Mouse (Mus musculus) bone marrow, adult 2 months (tissue): ENCODE data around the gene Mark4. TPM values are rescaled to one million over a fixed set of nuclear protein-coding genes. Genes with fewer than 3 reads are reported as not detected.

Experiments
- H3K27ac ChIP-seq: fragments of 200-500 bp; 2 replicates; pipeline ENCODE4 v1.5.1; 2012; ENCODE audit warnings: low read depth, mild to moderate bottlenecking, control low read depth, inconsistent platforms, low read length; ENCODE audit not compliant: control insufficient read depth, poor library complexity, insufficient read depth
- H3K4me1 ChIP-seq: fragments of 200-500 bp; 2 replicates; pipeline ENCODE4 v1.6.1; 2011; ENCODE audit warnings: low read length; ENCODE audit not compliant: control insufficient read depth, insufficient read depth
- H3K4me3 ChIP-seq: fragments of 200-500 bp; replicated peaks from 2 replicates; pipeline ENCODE3; 2011; ENCODE audit warnings: mild to moderate bottlenecking, low read depth, low read length, control low read depth; ENCODE audit not compliant: control insufficient read depth
- CTCF ChIP-seq: fragments of 200-500 bp; IDR thresholded peaks from 2 replicates; pipeline ENCODE4 v1.5.1; 2011; ENCODE audit warnings: low read length, control low read depth; ENCODE audit not compliant: control insufficient read depth, insufficient read depth
- POLR2A ChIP-seq: fragments of 200-500 bp; IDR thresholded peaks from 2 replicates; pipeline ENCODE4 v1.6.1; 2011; ENCODE audit warnings: low read depth, mild to moderate bottlenecking, control low read depth, low read length, borderline replicate concordance; ENCODE audit not compliant: control insufficient read depth
- WGBS: fragments of 180-500 bp; shearing (Covaris S2); methylation state at CpG from one replicate; pipeline ENCODE4 v1.1.7; 2018; 5-methylcytosine and 5-hydroxymethylcytosine counted together
- polyA plus RNA-seq: library from polyadenylated mRNA; stranded (reverse); fragments of >200 nt; gene quantifications from 2 replicates; pipeline ENCODE4 v1.2.4, GENCODE M21; 2011; ENCODE audit warnings: low replicate concordance; ENCODE audit not compliant: missing spikeins, insufficient read depth, insufficient read length

Gene Mark4
- polyA plus RNA-seq: 10.1 and 14.6 TPM in 2 replicates

- TF ChIP-seq POLR2A (peak; percentile 37; the same call in 1 of the 2 replicates), CTCF (no peak)
- 2% methylated on average over 34 of the region's 42 CpGs for WGBS
- Histone ChIP-seq H3K27ac (peak within 1 kb of the TSS; percentile 40; the same call in 1 of the 2 replicates), H3K4me3 (peak within 1 kb of the TSS; percentile 71), H3K4me1 (peaks cover 2% of the 10 kb centered on the region)
Observed at GRCm38 (mm10) chr7:19458591-19459111, at the start of gene Mark4. Gene Mark4, minus strand, starts transcription at chr7:19458821.

GRCm38 (mm10) chr7:19507612-19507981 is 49.0 kb upstream of the Mark4 start:
- no peak overlapping the region; the same call in 1 of the 2 replicates for H3K27ac ChIP-seq
- TF ChIP-seq POLR2A (no peak), CTCF (no peak)
- peaks cover 4% of the 10 kb centered on the region; the same call in 1 of the 2 replicates for H3K4me1 ChIP-seq
- H3K4me3 ChIP-seq: peak overlapping the region; percentile 95
- 6% methylated on average over 18 of the region's 18 CpGs for WGBS

- H3K4me3 ChIP-seq: peak overlapping the region; percentile 95
- H3K4me1 ChIP-seq: peaks cover 4% of the 10 kb centered on the region; the same call in 1 of the 2 replicates
- 4% methylated on average over 69 of the region's 71 CpGs for WGBS
- TF ChIP-seq POLR2A (no peak), CTCF (no peak)
- H3K27ac ChIP-seq: peak overlapping the region; percentile 4; the same call in 1 of the 2 replicates
Observed at GRCm38 (mm10) chr7:19506969-19507611, 48.5 kb upstream of the Mark4 start.

GRCm38 (mm10) chr7:19506326-19506725 is 47.7 kb upstream of the Mark4 start:
- WGBS: 32% methylated on average over 6 of the region's 6 CpGs
- TF ChIP-seq POLR2A: no peak
- peak; percentile 22; the same call in 1 of the 2 replicates for TF ChIP-seq CTCF
- H3K27ac ChIP-seq: no peak overlapping the region
- peaks cover 4% of the 10 kb centered on the region; the same call in 1 of the 2 replicates for H3K4me1 ChIP-seq
- H3K4me3 ChIP-seq: no peak overlapping the region

- no peak overlapping the region; the same call in 1 of the 2 replicates for H3K27ac ChIP-seq
- H3K4me3 ChIP-seq: no peak overlapping the region
- peaks cover 5% of the 10 kb centered on the region; the same call in 1 of the 2 replicates for H3K4me1 ChIP-seq
- no peak for TF ChIP-seq POLR2A
- peak; percentile 80 for TF ChIP-seq CTCF
- WGBS: 28% methylated on average over 5 of the region's 5 CpGs
Observed at GRCm38 (mm10) chr7:19503481-19504068, 45.0 kb upstream of the Mark4 start.

GRCm38 (mm10) chr7:19501658-19502057 is 43.0 kb upstream of the Mark4 start:
- WGBS: 63% methylated on average over 4 of the region's 4 CpGs
- TF ChIP-seq POLR2A (no peak), CTCF (no peak)
- Histone ChIP-seq H3K4me3 (no peak overlapping the region), H3K27ac (peak overlapping the region; percentile 56), H3K4me1 (peaks cover 2% of the 10 kb centered on the region; the same call in 1 of the 2 replicates)

- TF ChIP-seq CTCF (no peak), POLR2A (no peak)
- Histone ChIP-seq H3K27ac (peak overlapping the region; percentile 61; the same call in 1 of the 2 replicates), H3K4me3 (no peak overlapping the region), H3K4me1 (peaks cover 2% of the 10 kb centered on the region; the same call in 1 of the 2 replicates)
- WGBS: 10% methylated on average over 12 of the region's 12 CpGs
Observed at GRCm38 (mm10) chr7:19500420-19501363, 42.1 kb upstream of the Mark4 start.
